Mouse (Mus musculus) mouse trophoblast stem cell (cell line): ENCODE results near the gene Nae1.
"Not testable (repeated sequence)": the region's sequence is repeated elsewhere in the genome, so short reads cannot be mapped to it uniquely, and the experiment has no call there.

Source experiments
- in situ Hi-C, 2 experiments: fragments of 300-500 bp; cut with MseI, MboI; formaldehyde crosslinking; loops; 2 replicates in 1 of 2; 3 replicates in 1 of 2; pipeline ENCODE4 v1.15.1; 2025

Nae1 gene

DNA sequence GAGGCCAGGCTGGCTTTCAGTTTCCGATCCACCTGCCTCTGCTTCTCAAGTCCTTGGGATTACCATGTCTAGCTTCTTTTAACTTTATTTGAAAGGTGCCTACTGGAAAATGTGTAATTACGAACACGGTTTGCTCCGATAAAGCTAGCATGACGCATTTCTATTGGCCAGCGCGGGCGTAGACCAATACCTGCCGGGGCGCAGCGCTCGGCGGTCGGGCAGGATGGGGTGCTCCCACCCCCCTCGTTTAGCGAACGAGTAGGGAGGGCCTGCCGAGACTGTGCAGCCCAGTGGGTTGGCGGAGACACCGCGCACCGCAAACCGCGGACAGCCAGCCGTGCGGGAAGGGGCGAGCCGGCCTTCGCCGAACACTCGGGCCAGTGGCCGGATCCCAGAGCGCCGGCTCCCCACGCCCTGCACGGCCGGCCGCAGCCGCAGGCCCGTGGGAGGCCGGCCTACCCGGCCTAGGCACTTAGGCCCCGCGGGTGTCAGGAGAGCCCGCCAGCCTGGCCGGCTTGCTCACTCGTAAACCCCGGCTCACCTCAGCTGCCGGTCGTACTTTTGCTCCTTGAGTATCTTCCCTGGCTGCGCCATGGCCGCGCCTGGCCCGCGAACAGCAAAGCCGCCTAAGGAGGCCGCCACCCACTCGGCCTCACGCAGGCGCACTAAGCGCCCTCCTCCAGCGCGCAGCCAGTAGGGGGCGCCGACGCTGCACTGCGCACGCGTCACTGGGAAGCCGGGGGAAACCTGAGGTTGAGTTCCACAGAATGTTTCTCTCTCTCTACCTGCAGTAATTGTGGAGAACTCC lies at the start of gene Nae1, which contains the start of gene Car7:
Gene Nae1 (minus strand): TSS at position 667 of the 808 bp plus-strand sequence.
Gene Car7 (plus strand): TSS at position 719 of the 808 bp plus-strand sequence.
- in situ Hi-C loops = no loop called here

DNA sequence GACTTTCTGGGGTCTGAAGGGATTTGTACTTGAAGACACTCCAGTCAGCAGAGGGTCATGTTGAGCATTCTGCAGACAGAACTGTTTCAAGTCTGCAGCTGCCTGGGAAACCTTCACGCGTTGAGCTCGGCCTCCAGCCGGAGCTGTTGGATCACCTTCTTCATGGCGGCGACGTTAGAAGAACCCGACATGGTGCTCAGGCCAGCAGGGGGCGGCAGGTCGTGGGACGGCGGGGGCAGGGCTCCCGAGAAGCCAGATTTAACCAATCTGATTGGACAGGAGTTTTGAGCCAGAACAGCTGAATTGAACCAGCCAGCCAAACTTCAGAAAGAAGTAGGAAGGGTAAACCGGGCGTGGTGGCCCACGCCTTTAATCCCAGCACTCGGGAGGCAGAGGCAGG lies 43.2 kb upstream of the Nae1 start:
- in situ Hi-C loops = not testable (repeated sequence)

- in situ Hi-C loops = no loop called here
Observed at GRCm38 (mm10) chr8:104576820-104577219, 42.4 kb upstream of the Nae1 start.

DNA sequence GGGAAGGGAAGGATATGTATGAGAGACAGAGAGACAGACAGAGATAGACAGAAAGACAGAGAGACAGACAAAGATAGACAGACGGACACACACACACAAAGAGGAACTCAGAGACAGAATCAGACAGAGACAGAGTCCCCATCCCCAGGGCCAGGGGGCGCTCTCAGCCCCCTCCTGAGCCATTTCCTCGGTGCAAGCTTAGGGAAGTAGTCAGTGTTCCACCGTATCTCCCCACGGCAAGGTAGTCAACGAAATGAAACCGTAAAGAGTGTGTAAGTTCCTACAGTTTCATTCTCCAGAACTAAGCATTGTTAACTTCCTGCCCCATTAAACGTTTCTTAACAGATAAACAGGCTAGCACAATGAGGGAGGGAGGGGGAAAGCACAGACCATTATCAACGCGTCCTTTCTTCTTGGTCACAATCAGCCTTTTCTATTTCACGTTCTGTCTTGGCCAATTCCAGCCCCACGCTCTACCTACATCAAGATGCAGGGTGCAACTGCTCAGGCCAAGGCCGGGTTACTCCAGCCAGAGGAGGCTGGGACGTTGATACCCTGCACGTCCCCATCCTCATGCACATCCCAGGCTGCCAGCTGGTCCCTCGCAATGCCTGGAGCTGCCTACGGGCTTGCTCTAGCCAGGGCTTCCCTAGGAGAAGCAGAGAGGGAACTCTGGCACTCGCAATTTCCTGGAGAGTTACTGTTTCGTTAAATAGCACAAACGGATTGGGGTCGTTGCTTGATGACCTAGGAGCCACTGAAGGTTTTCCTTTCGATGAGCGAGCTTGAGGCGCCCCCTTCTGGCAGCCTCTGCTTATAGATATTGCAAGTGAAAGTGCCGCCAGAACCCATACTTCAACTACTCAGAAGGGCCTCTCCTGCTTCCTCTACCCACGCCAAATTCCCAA lies 36.3 kb upstream of the Nae1 start:
- in situ Hi-C loops = no loop called here

DNA sequence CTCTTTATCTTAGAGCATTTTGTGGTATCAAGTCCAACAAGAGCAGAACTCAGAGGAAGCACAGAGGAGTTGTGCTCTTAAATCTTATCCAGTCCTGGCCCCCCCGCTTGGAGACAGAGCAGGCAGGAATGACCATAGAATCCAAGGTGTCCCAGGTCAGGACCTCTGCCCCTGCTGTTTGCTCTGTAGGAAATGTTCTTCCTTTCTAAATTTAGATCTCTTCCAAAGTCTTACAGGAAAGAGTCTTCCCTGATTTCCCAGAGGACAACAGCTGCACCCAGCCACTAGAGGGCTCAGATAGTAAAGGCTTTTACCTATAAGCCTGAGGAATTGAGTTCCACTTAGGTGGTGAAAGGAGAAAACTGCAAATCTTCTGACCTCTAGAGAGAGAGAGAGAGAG lies 35.1 kb upstream of the Nae1 start:
- in situ Hi-C loops = no loop called here

GRCm38 (mm10) chr8:104565457-104565798 lies 31.0 kb upstream of the Nae1 start:
- in situ Hi-C loops = no loop called here

DNA sequence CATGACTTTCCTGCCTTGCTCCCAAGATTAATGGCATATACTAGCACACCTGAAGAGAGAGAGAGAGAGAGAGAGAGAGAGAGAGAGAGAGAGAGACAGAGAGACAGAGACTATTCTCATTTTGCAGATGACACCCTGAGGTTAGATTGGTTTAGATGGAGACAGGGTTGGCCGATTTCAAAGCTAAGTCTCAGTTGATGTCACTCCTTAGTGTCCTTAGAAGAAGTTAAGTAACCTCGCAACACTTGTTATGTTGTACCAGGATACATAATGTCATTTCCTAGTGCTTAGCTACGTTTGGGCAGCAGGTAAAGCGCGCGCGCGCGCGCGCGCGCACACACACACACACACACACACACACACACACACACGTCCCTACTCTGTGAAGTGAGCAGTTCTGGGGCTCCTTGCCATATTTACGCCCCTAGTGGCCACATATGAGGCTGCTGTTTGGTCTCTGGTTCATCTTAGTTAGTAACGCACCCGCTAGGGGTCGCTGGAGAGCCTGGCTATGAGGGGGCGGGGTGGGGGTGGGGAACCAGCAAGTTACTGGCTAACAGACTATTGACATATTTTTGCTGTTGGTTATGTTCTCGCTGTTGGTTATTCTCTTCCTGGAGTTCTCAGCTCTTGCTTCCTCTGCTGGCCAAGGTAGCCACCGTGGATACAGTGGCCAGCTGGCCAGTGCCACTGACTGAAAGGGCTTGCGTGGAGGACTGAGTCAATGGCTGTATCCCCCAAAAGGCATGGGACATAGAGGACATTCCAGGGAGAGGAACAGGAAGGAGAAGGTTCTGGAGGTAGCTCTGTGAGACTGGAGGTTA lies 30.4 kb upstream of the Nae1 start:
- in situ Hi-C loops = no loop called here

- in situ Hi-C loops = no loop called here
Observed at GRCm38 (mm10) chr8:104560731-104561130, 26.3 kb upstream of the Nae1 start.

DNA sequence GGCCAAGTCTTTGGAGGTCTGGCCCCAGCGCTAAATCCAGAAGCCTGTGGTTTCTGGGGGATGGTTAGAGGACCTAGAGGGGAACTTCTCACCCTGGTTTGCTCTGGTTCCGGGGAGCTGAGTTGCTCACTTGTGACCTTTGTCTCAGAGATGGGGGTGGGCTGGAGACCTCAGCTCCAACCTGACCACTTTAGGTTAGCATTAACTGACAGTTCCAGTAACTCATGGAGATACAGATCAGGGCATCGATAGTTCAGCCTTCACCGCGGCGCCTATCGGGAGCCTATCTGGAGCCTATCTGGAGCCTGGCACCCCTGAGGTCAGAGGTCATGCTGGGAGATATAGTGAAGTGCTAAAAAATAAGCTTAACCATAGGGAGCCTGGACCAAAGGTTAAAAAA lies 22.8 kb upstream of the Nae1 start:
- in situ Hi-C loops = no loop called here

DNA sequence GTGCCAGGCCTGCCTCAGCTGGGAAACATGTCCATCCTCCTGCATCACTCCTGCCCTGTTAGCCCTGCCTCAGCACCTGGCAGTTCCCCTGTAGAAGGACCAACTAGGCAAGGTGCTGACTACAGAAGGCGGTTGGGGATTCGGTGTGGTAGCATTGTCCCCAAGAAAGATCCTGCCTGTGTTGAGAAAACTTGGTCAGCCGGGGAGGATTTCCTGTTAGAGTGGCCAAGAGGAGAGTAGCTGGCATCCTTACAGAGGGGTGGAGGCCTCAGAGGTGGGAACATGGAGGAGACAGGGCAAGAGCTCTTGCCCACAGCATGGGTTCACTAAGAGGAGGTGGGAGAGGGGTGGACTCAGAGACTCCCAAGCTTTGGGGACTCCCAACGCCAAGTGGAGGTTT lies 20.8 kb upstream of the Nae1 start:
- in situ Hi-C loops = no loop called here

DNA sequence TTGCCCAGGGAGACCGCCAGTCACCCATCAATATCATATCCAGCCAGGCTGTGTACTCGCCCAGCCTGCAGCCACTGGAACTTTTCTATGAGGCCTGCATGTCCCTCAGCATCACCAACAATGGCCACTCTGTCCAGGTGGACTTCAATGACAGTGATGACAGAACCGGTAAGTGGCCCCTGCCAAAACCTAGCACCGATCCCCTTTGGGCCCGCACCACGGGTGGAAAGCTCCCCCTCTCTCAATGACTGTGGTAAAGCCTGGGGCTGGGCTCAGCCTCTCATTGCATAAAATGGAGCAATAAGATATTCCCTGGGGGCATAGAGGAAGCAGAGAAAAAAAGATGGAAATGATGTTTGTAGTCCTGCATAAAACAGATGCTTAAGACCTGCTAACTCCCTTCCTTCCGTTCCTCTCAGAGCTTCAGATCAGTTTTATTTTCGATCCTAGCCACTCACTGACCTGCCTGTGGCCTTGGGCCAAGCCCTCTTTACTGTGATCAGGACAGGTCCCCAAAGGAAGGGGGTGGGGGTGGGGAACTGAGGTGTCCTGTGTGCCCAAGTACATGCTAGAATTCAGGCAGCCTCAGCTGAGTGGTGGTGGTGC lies 9.1 kb upstream of the Nae1 start:
- in situ Hi-C loops = no loop called here

- in situ Hi-C loops = no loop called here
Observed at GRCm38 (mm10) chr8:104542160-104542559, 7.7 kb upstream of the Nae1 start.

DNA sequence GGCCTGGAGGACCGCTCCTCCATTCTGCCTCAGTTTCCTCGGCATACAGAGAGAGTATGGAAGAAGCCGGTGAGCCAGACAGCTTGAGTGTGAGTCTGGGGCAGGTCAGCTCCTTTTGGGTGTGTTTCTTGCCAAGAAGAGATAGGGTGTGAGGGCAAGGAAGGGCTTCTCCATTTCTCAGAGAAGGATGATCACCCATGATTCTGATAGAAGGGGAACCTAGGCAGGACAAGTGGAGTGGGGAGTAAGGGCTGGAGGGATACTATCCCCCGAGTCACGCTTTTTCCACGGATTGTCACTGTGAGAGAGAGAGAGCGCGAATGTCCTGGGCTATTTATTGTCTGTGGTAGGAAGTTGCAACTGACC lies 7.1 kb upstream of the Nae1 start:
- in situ Hi-C loops = no loop called here

GRCm38 (mm10) chr8:104540710-104541514 lies 6.5 kb upstream of the Nae1 start:
- in situ Hi-C loops = no loop called here

GRCm38 (mm10) chr8:104540238-104540637 lies 5.8 kb upstream of the Nae1 start:
- in situ Hi-C loops = no loop called here

DNA sequence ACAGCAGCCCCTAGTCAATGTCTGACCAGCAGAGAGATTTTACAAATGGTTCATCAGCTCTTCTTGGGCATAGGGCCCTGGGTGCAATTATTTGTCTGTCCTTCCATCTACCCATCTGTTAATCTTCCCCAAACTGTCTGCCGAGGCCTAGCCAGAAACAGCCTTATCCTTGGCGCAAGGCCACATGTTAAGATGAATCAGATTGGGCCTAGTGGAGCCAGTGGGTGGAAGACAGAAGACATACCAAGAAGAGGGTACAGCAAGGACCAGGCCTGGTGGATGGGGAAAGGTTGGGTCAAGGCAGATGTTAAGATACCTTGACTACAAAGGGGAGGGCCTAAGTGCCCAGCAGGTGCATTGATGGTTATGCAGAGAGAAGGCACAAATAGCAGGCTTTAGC lies 5.1 kb upstream of the Nae1 start:
- in situ Hi-C loops = no loop called here

DNA sequence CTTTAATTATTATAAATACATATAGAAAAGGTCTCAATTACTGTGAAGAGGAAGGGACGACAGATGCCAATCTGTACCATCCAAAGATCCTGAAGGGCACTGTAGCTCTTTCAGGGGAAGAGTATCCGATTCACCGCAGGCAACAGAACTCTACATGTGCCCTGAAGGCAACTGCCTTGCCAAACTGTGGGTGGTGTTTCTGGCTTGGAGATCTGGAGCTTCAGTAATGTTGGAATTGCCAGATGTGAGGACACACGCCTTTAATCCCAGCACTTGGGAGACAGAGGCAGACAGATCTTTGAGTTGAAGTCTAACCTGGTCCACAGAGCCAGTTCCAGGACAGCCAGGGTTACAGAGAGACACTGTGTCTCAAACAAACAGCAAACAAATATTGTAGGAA lies 4.5 kb upstream of the Nae1 start:
- in situ Hi-C loops = no loop called here

DNA sequence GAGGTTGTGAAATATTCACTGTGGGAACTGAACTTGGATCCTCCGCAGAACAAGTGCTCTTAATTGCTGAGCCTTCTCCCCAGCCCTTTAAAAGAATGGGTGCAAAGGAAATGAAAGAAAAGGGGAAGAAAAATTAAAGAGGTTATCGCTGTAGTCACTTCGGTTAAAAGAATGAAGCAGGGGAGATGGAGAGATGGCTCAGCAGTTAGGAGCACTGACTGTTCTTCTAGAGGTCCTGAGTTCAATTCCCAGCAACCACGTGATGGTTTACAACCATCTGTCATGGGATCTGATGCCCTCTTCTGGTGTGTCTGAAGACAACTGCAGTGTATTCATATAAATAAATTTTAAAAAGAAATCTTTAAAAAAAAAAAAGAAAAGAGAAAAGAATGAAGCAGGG lies 1.6 kb upstream of the Nae1 start:
- in situ Hi-C loops = no loop called here

DNA sequence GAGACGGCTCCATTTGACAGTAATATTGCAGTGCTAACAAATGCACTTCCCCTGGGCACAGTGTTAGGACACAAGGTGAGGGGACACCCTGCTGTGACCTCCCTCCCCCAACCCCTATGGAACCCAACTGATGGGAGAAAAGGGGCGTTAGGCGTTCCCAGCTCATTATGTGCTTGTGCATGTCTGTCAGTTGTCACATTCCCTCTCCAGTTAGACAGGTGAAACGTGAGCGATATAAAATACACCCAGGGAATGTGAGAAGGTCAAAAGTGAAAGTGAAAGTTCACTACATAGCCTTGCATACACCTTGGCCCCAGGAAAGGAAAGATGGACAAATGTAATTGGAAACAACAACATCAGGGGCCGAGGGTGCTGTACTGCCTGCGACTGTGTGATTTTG lies 941 bp upstream of the Nae1 start:
- in situ Hi-C loops = no loop called here

DNA sequence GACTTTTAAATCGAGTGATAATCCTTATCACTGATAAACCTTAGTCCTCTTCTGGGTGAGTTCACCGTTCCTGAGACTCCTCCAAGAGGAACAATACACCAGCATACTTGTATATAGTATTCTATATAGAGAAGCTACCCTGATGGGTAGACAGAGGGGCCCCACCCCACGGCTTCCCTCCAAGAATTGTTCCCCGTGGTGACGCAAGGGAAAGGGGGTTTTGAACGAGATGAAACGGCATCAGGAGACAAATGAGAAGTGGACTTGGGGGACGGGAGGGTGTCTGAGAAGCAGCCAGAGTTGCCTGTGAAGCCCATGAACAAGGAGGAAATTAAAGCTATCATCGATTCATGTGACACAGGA lies 323 bp upstream of the Nae1 start:
- in situ Hi-C loops = no loop called here

- in situ Hi-C loops = no loop called here
Observed at GRCm38 (mm10) chr8:104533551-104533950, 886 bp downstream of the Nae1 start.
